Mouse (Mus musculus): ENCODE results near the gene Hmgb1.
A peak's percentile ranks its signal among the peaks of the same experiment; 100 is the strongest.
"Not testable (repeated sequence)": the region's sequence is repeated elsewhere in the genome, so short reads cannot be mapped to it uniquely, and the experiment has no call there.

Gene Hmgb1

DNA sequence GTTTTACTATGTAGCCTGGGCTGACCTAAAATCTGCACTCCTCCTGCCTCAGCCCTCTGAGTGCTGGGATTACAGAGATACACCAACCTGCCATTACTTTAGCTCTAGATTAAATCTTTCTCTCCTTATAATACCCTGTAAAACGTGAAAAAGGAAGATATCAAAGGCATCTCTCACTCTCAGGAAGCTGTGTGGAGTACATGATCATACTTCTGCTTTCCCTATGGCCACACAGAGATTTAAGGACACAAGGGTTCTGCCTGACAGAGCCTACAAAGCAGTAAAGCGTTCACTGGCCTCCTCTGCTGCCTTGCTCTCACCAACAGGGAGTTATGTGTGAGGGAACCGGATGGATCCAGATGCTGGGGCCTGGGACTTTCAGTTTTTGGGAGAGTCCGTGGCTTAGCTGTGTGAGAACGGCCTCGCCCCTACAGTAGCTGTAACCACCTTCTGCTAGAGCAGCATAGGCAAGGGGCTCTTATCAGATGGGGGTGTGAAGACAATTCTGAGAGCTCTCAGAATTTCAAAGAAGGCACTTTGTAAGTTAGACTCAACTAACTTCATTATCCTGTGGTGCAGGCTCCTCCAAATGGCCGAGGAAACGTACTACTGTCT, 36.8 kb downstream of the Hmgb1 start:
- no peak for DNase-seq (ENCODE audit: low read depth)

DNA sequence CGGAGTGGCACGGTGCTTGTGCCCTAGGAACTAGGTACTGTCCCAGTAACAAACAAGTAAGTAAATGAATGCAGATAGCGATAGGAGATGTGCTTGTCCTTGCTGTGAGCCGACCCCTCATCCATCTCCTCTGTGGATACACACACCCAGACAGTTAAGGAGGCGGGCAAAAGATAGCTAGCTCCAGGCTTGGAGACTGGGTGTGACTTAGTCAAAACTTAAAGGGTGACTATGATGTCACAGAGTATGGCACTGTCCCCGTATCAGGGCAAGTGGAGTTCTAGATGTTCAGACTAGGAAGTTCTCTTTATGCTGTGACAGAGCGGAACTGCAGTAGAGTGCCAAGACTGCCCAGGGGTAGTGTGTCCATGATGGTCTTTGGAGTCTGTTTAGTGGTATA, 37.6 kb downstream of the Hmgb1 start:
- no peak for DNase-seq (ENCODE audit: low read depth)

DNA sequence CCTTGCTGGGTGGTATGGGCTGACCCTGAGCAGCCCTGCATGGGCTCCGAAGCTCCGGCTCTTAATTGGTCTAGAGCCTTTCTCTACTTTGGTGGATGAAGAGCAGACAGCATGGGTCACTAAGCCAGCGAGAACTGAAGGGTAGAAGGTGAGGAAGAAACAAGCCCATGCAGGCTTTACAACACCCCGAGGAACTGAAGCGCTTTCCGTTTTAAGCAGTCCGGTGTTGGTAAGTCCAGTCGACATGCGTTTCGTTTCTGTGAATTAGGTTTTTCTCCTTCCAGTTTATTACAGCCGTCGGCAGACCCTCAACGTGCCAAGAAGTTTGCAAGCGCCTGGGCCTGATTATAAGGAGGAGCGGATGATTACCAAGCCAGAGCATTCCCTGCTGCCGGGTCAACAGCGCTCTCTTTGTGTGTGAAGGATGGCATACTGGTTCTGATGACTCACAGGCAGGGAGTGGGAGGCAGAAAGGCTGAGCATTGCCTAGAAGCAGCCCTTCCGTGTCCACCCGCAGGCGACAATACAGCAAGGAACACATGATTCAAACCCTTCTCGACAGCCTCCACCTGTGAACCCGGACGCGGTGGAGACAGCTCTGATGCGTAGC, 40.4 kb downstream of the Hmgb1 start:
- no peak for DNase-seq (ENCODE audit: low read depth)

DNA sequence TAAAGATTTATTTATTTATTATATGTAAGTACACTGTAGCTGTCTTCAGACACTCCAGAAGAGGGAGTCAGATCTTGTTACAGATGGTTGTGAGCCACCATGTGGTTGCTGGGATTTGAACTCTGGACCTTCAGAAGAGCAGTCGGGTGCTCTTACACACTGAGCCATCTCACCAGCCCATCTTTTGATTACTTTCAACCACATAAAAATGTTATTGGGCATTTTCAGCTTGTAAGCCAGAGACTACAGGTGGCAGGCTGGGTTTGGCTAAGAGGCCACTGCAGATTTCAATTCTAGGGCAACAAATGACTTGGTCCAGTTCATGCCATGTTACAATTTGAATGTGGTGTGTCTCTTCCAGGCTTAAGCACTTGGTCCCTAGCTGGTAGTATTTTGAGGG, 43.1 kb downstream of the Hmgb1 start:
- peak; percentile 17 for DNase-seq (ENCODE audit: low read depth)

DNA sequence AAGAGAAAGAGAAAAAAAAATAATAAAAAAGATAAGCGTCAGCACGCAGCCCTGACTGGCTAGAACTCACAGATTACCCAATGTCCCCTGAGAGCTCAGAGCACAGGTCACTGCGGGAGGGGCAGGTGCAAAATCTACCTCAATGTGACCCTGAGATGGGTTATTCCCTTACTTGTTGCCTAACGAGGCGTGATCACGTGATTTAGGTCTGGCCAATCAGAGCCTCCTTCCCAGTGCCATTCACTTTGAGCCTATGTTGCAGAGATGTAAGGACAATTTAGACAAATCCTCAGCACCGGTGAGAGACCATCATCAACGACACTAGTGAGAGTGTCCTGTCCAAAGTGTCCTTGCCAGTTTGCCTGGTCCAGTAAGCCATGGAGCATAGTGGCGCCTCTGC, 44.0 kb downstream of the Hmgb1 start:
- no peak for DNase-seq (ENCODE audit: low read depth)

DNA sequence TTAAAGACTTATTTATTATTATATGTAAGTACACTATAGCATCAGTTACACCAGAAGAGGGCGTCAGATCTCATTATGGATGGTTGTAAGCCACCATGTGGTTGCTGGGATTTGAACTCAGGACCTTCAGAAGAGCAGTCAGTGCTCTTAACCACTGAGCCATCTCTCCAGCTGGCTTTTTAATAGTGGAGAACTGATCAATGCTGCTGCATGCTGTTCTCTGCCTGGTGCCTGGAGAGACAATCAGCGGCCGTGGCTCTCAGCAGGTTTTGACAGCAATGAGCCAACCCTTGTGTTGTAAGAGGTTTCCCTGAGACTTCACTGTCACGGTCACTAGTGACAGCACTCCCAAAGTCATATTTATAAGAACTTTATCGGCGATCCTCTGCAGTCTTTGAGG, 46.2 kb downstream of the Hmgb1 start:
- DNase-seq (ENCODE audit: low read depth), result not testable (repeated sequence)

DNA sequence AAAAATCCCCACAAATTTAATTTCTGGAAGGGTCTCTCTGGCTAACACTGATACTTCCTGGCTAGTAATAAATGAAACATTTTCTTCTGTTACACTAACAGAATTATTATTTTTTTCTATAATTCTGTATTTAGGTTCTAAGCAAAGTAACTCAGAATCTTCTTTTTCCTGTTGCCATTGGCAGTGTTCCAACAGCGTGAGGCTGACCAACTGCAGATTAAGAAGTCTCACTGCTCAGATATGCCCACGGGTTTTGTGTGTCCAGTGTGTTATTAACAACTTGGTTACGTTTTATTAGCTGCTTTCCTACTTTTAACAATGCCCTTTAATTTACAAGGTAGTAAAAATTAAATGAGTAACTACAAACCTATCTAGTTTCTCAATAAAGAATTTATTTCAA, 46.8 kb downstream of the Hmgb1 start:
- DNase-seq (ENCODE audit: low read depth), result peak; percentile 80

DNA sequence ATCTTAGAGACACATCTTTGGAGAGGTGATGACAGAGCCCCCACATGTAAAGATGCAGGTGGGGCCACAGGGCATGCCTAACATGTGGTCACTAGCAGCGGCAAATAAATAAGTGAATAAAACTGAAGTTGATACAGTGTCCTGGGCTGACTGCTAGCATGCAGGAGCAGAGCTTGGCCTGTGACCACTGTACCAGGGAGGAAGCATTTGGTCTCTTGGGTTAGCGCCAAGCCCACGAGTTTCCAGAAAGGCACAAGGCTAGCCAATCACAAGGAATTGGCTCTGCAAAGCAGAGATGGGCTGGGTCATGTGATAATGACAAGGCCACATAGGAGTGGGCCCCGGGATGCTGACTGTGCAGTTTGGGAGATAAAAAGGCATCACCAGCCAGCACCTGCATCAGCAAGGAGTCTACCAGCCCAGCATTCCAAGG, 47.3 kb downstream of the Hmgb1 start:
- peak; percentile 94 for DNase-seq (ENCODE audit: low read depth)

DNA sequence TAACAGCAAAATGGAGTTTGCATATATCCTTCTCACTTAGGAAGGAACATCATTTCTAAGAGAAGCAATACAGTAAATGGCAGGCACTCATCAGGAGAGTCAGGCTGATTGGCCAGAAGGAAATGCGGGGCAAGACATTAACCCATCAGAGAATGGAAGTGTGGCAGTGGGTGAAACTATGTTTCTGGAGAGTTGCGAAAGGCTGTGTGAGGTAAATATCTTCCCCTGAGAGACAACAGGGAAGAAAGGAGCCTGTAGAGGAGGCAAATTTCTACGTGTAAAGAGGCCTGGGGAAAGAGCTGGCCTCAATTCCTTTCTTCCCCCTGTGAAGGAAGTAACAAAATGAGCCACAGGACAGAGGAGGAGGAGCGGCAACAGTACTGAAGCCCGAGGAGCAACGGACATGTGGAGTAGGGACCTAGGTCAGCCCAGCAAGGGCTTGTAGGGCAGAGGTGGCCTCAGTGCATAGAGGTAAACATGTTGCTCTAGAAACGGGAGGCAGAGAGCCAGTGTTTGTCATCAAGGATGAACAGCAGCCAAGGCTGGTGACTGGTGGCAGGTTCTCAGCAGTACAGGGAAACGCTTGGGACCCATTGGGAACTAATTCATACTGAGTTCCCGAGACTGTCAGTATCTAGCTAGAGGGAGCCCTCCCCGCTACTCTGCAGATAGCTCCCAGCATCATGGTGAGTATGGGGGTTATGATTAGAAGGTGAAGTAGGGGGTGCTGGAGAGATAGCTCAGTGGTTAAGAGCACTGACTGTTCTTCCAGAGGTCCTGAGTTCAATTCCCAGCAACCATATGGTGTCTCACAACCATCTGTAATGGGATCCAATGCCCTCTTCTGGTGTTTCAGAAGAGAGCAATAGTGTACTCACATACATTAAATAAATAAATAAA, 48.6 kb downstream of the Hmgb1 start:
- peak; percentile 11 for DNase-seq (ENCODE audit: low read depth)

DNA sequence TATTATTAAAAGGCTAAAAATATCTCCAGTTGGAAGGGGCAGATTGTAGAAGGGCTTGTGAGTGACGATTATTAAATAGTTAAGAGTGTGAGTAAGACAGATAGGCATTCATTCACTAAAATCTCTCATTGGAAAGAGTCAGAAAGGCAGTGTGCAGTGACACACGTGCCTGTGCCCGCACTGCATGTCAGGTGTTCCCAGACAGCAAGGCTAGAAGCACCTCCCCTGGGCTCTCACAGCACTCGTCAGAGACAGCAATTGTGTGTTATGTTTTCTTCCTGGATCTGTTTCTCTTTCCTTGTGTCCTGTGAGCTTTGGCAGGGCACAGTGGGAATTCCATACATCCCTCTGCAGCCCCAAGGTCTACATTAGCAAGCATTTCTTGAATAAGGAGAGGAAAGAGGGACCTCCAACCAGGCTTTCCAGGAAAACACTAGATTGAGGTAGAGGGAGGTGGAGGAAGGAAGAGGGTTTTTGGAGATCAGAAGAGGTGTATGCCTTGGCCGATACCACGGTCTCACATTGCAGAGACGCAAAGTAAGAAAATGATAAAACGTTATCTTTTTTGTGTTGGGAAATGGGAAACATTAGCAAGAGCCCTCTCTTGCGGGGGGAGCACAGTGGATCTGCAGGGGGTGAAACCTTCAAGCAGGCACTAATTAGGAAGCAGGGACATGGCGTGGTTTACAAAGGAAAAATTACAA, 49.4 kb downstream of the Hmgb1 start:
- no peak for DNase-seq (ENCODE audit: low read depth)

DNA sequence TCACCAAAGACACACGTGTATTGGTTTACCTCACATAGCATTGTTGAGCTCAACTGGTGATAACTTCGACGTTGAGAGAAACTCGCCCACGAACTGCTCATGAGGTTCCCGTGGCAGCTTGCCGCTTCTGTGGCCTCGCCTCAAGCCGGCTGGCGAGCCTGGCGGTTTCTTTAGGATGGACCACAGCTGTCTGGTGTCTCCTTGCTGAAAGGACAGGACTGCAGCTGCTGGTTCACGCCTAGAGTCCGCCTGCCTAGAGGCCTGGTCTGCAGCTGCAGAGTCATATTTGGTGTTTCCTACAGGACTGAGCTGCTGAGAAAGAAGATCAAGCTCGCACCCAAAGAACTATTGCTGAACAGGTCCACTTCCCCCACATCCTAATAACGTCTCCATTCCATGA, 55.8 kb downstream of the Hmgb1 start:
- DNase-seq (ENCODE audit: low read depth), result no peak

DNA sequence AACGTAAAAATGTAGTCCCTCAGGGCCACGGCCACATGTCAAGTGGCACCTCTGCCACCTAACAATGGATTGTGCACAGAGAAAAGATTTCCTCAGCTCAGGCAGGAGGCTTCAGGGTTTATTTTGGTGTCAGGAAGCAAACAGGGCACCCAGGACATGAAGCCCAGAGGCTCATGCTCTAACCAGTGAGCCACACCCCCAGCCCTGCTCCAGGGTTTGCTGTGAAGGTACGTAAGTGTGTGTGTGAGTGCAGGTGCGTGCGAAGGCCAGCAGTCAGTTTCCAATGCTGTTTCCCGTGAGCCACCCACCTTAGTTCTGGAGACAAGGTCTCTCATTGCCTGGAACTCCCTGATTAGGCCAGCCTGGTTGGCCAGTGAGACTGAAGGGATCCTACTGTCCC, 60.5 kb downstream of the Hmgb1 start:
- DNase-seq (ENCODE audit: low read depth), result no peak

DNA sequence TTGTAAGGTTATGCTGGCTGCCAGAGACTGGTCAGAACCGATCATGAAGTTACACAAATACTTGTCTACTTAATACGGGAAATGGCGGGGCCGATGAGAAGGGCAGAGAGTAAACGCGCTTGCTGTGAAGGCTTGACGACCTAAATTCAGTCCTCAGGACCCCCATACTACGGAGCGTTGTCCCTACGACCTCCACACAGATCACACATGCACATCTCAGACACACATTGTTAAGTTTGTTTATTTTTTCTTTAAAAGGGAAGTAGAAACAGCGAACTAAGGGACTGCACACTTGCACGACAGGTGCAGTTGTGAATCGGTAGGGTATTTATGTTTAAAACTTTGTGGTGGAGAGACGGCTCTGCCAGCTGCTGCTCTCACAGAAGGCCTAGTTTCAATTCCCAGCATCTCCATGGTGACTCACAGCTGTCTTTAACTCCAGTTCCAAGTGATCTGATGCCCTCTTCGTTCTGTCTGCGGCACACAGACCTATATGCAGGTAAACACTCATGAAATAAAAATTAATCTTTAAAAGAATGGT, 64.9 kb downstream of the Hmgb1 start:
- DNase-seq (ENCODE audit: low read depth), result no peak

DNA sequence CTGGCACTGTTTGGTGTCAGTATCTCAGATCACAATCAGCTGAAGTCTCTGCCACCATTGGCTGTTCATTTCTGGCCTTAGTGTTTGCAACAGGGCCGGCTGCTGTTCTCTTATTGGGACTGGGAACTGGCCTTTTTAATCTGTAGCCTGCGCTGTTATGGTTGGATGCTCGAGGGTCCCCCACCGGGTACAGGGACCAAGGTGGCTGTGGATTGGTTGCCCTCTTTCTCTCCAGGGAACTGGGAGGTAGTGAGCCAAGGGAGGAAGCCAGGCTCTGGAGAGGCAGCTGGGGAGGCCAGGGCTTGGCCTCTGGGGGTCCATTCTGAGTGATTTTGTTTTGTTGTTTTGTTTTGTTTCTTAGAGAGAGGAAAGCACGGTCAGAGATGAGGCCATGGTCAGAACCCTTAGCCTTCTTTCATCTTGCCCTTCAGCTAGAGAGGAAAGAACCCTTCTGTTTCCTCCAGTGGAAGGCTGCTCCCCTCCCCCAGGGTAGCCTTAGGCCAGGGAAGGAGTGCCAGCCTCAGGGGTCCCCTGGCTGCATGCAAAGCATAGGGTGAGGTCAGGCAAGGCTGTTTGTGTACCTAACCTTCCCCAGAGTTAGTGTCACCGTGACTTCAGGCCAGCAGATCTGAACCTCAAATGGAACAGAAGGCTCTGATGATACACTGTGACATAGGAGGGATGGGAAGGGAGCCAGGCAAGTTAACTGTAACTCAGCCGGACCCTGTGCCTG, 66.3 kb downstream of the Hmgb1 start:
- DNase-seq (ENCODE audit: low read depth), result no peak

DNA sequence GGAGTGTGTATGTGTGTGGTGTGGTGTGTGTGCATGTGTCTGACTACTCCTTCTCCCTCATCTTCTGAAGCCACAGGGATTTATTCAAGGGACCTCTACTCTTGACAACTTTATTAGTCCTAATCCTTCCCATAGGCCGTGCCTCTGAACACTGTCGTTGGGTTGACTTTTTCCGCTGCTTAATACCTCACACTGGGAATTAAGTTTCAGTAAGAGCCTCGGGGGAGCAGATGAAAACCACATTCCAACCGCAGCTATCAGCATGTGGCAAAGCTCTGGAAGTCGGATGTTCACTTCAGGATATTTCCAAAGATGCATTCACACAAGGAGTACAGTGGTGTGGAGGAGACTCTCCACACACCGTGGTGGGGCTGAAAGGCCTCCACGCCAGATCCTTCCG, 69.7 kb downstream of the Hmgb1 start:
- DNase-seq (ENCODE audit: low read depth), result no peak

DNA sequence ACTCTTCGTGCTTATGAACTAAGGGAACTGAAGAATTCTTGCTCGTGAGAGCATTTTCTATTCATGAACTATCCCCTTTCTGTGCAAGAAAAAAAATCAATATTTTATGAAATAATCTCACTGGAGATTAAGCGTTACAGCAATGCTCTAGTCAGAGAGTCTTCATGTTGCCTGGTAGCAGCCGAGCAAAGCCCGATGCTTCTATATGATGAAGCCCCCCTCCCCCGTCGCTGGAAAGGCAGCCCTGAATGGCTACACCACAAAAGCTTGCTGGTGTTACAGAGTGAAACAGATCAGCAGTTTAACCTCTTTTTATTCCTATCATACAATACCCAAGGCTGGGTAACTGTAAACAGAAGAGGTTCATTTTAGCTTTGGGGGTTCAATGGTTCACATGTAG, 70.3 kb downstream of the Hmgb1 start:
- no peak for DNase-seq (ENCODE audit: low read depth)

DNA sequence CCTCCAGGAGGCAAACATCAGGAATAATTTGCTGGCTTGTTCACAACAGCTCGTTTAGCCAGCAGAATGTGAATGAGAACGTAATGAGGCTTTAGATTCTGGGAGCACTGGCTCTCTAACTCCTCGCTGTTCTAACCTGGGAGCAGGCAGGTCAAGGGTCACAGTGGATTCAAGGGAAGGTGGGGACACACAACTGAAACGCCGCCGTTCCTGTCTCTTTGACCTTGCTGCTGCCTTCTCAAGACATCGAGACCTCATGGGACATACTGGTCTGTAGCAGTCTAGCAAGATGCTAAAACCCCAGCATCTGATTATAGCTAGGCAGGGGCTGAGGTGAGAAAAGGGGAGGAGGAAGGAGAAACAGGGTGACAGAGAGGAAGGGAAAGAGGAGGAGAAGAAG, 70.8 kb downstream of the Hmgb1 start:
- no peak for DNase-seq (ENCODE audit: low read depth)

DNA sequence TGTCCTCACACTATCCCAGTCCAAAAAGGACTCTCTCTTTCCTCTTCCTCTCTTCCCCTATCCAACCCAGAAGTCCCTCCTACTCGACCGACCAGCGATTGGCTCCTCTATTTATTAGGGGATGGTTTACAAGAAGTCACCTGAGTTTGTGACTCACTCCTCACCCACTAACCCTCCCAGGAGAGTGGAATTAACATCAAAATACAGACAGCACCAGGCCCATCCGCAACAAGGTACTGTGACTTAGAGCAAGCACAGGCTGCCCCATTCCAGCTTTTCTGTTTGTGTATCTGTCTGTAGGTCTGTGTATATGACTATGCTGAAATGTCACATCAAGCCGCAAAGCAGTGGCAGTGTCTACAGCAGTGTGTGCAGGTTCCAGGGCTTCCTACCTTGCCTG, 71.7 kb downstream of the Hmgb1 start:
- DNase-seq (ENCODE audit: low read depth), result no peak

DNA sequence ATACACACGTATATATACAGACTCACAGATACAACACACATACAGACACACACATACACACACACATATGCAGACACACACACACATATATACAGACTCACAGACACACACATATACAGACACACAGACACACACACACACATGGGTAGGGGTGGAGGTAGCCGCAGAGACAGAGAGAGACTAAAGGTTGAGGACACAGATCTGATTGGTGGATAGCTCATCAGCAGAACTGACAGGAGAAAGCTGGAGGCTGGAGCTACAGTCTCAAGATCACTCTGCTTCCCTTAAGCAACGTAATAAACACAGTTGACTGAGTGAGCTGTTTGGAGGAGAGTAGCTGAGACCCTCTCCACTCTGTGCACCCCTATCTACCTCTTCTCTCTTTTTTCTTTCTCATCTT, 75.1 kb downstream of the Hmgb1 start:
- no peak for DNase-seq (ENCODE audit: low read depth)

DNA sequence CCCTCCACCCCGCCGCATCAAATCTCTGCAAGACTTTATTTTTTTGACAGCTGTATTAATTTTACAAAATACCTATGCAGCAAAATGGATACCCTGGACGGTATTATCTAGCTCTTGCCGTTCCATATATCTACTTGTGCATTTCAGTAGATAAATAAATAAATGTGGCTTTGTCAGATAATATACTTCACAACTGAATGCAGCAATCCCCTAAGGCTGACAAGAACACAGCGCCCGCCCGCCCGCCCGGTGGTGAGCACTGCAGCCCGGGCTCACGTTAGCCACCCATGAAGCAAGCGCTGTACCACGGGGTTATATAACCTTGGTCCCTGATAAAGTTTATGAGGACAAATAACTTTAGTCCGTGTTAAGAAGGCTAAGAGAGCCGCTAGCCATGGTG, 76.1 kb downstream of the Hmgb1 start:
- no peak for DNase-seq (ENCODE audit: low read depth)

DNA sequence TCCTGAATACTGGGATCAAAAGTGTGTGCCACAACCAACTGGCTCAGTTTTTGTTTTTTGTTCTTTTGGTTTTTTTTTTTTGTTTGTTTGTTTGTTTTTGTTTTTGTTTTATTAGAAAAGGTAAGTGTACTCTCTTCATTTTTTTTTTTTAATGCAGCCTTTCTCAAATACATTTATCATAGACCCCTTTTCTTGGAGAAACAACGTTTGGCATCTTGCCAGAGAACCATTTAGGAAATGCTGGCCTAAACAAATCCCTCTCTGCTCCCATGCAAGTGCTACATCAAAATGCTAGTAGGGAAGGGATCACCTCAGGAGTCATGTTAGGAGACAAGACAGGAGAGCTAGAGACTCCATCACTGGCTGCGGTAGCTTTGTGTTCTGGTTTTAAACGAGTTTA, 76.7 kb downstream of the Hmgb1 start:
- DNase-seq (ENCODE audit: low read depth), result no peak
